Comparison of ENCODE assay signal across 12 mouse cellular contexts in the genomic region with DNA sequence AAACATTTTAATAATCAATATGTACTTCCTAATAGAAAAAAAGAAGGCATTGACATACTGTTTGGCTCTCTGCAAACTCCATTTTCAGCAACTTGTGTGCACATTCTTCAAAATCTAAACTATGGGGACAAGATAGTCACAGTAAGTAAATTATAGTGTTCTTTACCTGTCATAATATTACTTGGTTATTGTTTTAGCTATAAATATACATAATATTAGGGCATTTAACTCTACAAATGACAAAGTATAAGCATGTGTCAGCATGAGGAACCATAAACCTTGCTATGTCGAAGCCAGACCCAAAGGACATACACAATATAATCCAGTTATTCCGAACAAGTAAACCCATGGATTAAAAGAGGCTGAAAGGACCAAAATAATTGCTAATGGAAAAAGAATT.
"Had no signal": no experiment of that assay in that cellular context is flagged by ENCODE, and none has a peak within 500 bp of the region (broad histone marks: within the 10 kb centered on the region; RNA-seq: fewer than 3 reads in every experiment).

No protein-coding gene starts in this region.

- DNase-seq: left cerebral cortex, postnatal 4 days; liver; liver, embryonic 13.5 days; liver, postnatal 0 days; lung, adult 18-20 months; lung, adult 2 months; lung, embryonic 14.5 days; lung, postnatal 10 days; lung, postnatal 14 days; lung, postnatal 36 days; lung, postnatal 4 days; midbrain, embryonic 14.5 days had no signal
